ENCODE assay signal across 8 mouse cellular contexts in genomic region chr13:107889985-107890865, GRCm38 (mm10).
DNase-seq lines count a peak whose midpoint lies in the region; ATAC-seq lines count a peak whose summit lies in the region.

No protein-coding gene starts in this region.

- peak overlapping the region; percentile 93 for H3K4me3 ChIP-seq in hindbrain, embryonic 16.5 days (ENCODE audit: low read length)
- H3K4me3 ChIP-seq in macrophage (ENCODE audit: inconsistent target) = peak overlapping the region; percentile 72; the same call in 1 of the 2 replicates

- peak; percentile 96 for ATAC-seq in hindbrain, embryonic 16.5 days

- DNase-seq in T-cell, adult 2 months (ENCODE audit: low spot score) = peak; percentile 100
- peak; percentile 96 to 99 for DNase-seq in cerebellum, postnatal 36 days
- peak; percentile 94 to 97 for DNase-seq in frontal cortex, postnatal 36 days (ENCODE audit: low spot score in 2 of 2)
- peak; percentile 97 to 99 for DNase-seq in left cerebral cortex, adult 18-20 months (ENCODE audit: low spot score in 2 of 2)
- peak; percentile 99 for DNase-seq in right cerebral cortex, adult 18-20 months
- DNase-seq in urinary bladder, postnatal 10 days (ENCODE audit: low spot score) = peak; percentile 98

- H3K79me2 ChIP-seq in macrophage (ENCODE audit: inconsistent target) = peaks cover 32% of the 10 kb centered on the region

- no peaks in the 10 kb centered on the region; the same call in 1 of the 2 replicates for H3K9me3 ChIP-seq in hindbrain, embryonic 16.5 days (ENCODE audit: control insufficient read depth, low read length)

- no peaks in the 10 kb centered on the region for H3K36me3 ChIP-seq in hindbrain, embryonic 16.5 days (ENCODE audit: control insufficient read depth, insufficient read depth, low read length)
- H3K36me3 ChIP-seq in macrophage (ENCODE audit: inconsistent target) = no peaks in the 10 kb centered on the region

- H3K4me1 ChIP-seq in hindbrain, embryonic 16.5 days (ENCODE audit: control insufficient read depth, insufficient read depth, low read depth, low read length) = peaks cover 16% of the 10 kb centered on the region

- H3K4me2 ChIP-seq in hindbrain, embryonic 16.5 days (ENCODE audit: low read length) = peak overlapping the region; percentile 63

- WGBS in hindbrain, embryonic 16.5 days = under 1% methylated on average over 84 of the region's 90 CpGs
- under 1% methylated on average over 64 of the region's 90 CpGs for WGBS in macrophage (ENCODE audit: missing documents)

- peak overlapping the region; percentile 95 for H3K27ac ChIP-seq in hindbrain, embryonic 16.5 days (ENCODE audit: low read depth, low read length)
- 0 out of 2 replicates have a peak overlapping the region, but pooled peaks have one; percentile 22 for H3K27ac ChIP-seq in macrophage

- H3K9ac ChIP-seq in hindbrain, embryonic 16.5 days (ENCODE audit: low read depth, low read length) = peak overlapping the region; percentile 95

- H3K27me3 ChIP-seq in hindbrain, embryonic 16.5 days (replicated peaks; ENCODE audit: control insufficient read depth, insufficient read depth, low read length) = no peaks in the 10 kb centered on the region

Comparison
In these comparisons a context has a peak if more than half of its experiments do, and no peak if none do; other contexts are left out.
1. Peak in every context shown above with its lines: DNase-seq, ATAC-seq, H3K4me3 ChIP-seq and H3K27ac ChIP-seq.